Mouse (Mus musculus) MEL (cell line): ENCODE results near the gene Cwc22.

Experiments
- CTCF ChIP-seq, 3 experiments: IDR thresholded peaks in 2 of 3; conservative IDR thresholded peaks in 1 of 3; 2 replicates each; pipeline ENCODE4 v1.5.1; 2011 to 2012; ENCODE audit warnings: low read length in 3 of 3, low read depth in 2 of 3, mild to moderate bottlenecking in 2 of 3, improper control_type of control experiment in 1 of 3, inconsistent platforms in 1 of 3, mixed read lengths in 1 of 3, moderate library complexity in 1 of 3; ENCODE audit not compliant: control insufficient read depth in 1 of 3, insufficient read depth in 1 of 3, poor library complexity in 1 of 3, severe bottlenecking in 1 of 3
- E2F4 ChIP-seq: IDR thresholded peaks from 2 replicates; pipeline ENCODE4 v1.6.1; 2011; ENCODE audit warnings: low read depth, low read length, improper control_type of control experiment, borderline replicate concordance
- EP300 ChIP-seq, 2 experiments: IDR thresholded peaks; 2 replicates each; pipeline ENCODE4 v1.6.1; 2011; ENCODE audit warnings: improper control_type of control experiment in 2 of 2, low read length in 2 of 2, low read depth in 1 of 2, mild to moderate bottlenecking in 1 of 2
- NELFE ChIP-seq: IDR thresholded peaks from 2 replicates; pipeline ENCODE4 v1.6.1; 2011; ENCODE audit warnings: low read depth, low read length, improper control_type of control experiment
- POLR2A ChIP-seq, 2 experiments: IDR thresholded peaks; 2 replicates each; pipeline ENCODE4 v1.6.1; 2011 to 2012; ENCODE audit warnings: low read length in 2 of 2, mild to moderate bottlenecking in 2 of 2, control low read depth in 1 of 2, improper control_type of control experiment in 1 of 2, low read depth in 1 of 2, moderate library complexity in 1 of 2; ENCODE audit not compliant: control insufficient read depth in 1 of 2, insufficient read depth in 1 of 2, poor library complexity in 1 of 2
- POLR2AphosphoS2 ChIP-seq: IDR thresholded peaks from 2 replicates; pipeline ENCODE4 v1.6.1; 2011; ENCODE audit warnings: low read length, improper control_type of control experiment
- TCF12 ChIP-seq: IDR thresholded peaks from 2 replicates; pipeline ENCODE4 v1.6.1; 2014; ENCODE audit warnings: low read depth, mild to moderate bottlenecking, inconsistent platforms, low read length, improper control_type of control experiment, moderate library complexity
- ZC3H11A ChIP-seq: IDR thresholded peaks from 2 replicates; pipeline ENCODE4 v1.6.1; 2012; ENCODE audit warnings: low read depth, mild to moderate bottlenecking, inconsistent platforms, low read length, improper control_type of control experiment
- ZNF384 ChIP-seq: IDR thresholded peaks from 2 replicates; pipeline ENCODE4 v1.6.1; 2012; ENCODE audit warnings: low read depth, mild to moderate bottlenecking, inconsistent platforms, low read length, improper control_type of control experiment

DNA sequence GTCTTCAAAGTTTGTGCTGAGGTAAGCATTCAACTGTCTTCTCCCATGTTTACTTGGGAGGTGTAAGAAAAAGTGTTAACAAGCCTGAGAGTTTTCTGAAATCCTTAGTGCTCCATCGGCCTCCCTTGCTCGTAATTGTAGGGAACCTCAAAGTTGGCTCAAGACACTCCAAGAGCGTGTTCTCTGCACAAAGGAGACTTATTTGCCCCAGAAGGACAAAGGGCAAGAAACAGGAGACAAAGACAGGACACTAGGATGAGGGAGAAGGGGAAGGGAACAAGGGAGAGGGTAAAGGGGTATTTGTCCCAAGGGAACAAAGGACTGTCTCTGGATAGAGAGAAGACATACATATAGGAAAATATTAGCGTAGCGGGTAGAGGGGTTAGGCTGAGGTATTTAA is 1.9 kb downstream of the Cwc22 start:
- TF ChIP-seq POLR2A (IDR thresholded peaks at IDR 0.05; ENCODE audit: control insufficient read depth in 1 of 2, insufficient read depth in 1 of 2, low read depth in 1 of 2, low read length in 2 of 2, poor library complexity in 1 of 2) (no peak), NELFE (no peak), TCF12 (no peak), EP300 (IDR thresholded peaks at IDR 0.05; ENCODE audit: low read depth in 1 of 2, low read length in 2 of 2) (no peak), CTCF (IDR thresholded peaks at IDR 0.05 in 2 of 3, conservative IDR thresholded peaks at IDR 0.05 in 1 of 3; ENCODE audit: control insufficient read depth in 1 of 3, insufficient read depth in 1 of 3, low read depth in 2 of 3, low read length in 3 of 3, poor library complexity in 1 of 3, severe bottlenecking in 1 of 3) (no peak), ZC3H11A (no peak), POLR2AphosphoS2 (no peak), ZNF384 (no peak), E2F4 (no peak)
